Mouse (Mus musculus) mature B cell (primary cell): ENCODE results near the gene Ndufa5.

ENCODE experiments used
- in situ Hi-C: fragments of 300-500 bp; cut with MboI; formaldehyde crosslinking; loops from 2 replicates; pipeline ENCODE4 v1.14.3; 2019

Ndufa5 gene

DNA sequence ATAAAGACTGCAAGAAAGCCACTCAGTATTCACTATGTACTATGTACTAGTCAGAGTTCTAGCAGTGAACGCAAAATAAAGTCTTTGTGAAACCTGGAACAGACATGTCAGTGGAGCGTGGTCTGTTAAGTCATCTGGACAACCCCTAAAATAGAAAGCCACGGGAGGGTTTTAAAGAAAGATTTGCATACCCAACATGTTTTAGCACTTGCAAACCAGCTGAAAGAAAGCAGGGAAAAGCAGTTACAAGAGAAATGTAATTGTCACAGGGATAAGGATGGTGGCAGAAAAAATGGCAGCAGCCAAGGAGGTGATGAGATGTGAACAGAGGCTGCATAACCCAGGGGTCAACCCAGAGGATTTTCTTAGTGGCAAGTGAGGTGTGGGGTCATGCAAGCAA lies 2.1 kb downstream of the Ndufa5 start:
- in situ Hi-C loops: no loop called here

DNA sequence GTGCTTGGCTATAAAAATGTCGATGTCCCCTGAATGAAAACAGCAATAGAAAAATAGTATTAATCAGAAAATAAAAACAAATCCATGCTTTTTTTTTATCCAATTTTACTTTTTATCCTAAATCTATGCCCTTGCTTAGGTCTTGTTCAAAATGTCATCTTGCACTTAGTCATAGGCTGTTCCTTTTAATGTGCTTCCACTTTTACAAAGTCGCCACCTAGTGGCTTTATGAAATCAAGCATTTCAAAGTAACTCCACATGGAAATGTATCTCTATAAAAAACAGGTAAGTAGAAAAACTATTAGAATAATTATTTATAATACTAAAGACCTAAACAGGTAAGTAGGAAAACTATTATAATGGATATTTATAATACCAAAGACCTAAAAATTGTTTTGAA lies 11.6 kb downstream of the Ndufa5 start:
- in situ Hi-C loops: no loop called here

DNA sequence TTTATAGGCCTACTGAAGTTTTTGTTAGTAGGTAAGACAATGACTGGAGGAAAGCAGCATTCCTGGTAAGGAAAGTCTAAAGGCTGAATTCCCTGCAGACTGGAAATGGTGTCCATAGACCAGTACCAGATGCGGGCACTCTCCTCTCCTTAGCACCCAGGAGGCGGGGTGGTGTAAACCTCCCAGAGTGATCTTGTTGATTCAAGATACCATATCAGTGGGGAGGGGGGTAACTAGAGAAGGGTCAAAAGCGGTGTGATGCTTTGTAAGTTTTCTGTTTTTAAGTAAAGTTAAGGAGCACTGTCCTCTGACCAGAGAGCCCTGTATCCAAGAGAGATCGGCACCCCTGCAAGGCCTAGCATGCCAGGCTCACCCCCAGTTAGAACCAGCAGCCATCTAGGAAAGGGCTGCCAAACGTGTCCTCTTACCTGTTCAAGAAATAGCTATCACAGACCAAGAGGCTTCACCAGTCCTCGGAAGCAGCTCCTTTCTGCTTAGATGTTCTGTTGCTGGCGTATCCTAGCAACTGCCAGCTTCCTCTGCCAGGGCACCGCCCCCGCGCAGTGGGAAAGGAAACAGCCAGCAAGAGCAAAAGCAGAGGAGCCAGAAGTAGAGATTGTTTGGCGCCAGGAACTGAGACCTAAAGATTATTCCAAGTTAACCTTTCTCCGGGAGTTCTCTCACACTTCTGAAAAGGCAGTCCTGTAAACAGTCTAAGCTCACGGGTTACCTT lies 13.1 kb downstream of the Ndufa5 start, which contains the start of gene Iqub:
Gene Iqub (minus strand): TSS at position 516 of the 733 bp plus-strand sequence.
- in situ Hi-C loops: no loop called here

GRCm38 (mm10) chr6:24504141-24504540 lies 23.7 kb downstream of the Ndufa5 start:
- in situ Hi-C loops: no loop called here

- in situ Hi-C loops: no loop called here
These were observed 37.5 kb downstream of the Ndufa5 start for GRCm38 (mm10) chr6:24490341-24490740.

GRCm38 (mm10) chr6:24486530-24486929 lies 41.3 kb downstream of the Ndufa5 start:
- in situ Hi-C loops: no loop called here

DNA sequence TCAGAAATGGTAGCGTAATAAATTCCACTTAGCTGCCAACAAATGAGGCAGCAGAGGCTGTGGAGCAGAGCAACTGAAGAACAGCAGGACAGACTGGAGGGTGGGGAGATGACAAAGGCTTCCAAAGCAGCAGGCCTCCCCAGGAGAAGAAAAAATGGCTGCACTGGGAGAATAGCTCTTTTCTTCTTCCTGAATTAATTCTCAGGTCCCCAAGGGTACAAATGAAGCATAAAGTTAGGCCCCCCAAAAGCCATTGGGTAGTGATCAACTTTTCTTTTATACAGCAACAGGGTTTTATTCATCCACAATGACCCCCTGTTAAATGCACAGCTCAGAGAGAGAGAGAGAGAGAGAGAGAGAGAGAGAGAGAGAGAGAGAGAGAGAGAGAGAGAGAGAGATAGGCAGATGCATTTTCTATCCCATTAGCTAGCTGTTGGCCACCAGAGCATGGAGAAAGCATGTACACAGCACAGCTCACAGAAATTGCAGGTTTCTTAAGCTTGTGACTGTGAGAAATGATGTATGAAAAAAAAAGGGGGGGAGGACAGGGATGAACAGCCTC lies 57.2 kb downstream of the Ndufa5 start:
- in situ Hi-C loops: no loop called here

GRCm38 (mm10) chr6:24470135-24470534 lies 57.7 kb downstream of the Ndufa5 start:
- in situ Hi-C loops: no loop called here
